Mouse (Mus musculus): ENCODE measurements around the gene Med12l. TPM values are rescaled to one million over a fixed set of nuclear protein-coding genes. Genes with fewer than 3 reads are reported as not detected.

Gene Med12l
- 3.2 TPM for polyA plus RNA-seq (2014; fragmentation: Illumina TruSeq; extraction: RNeasy Lipid Tissue Mini Kit (QIAGEN cat#74804); ENCODE audit: low read depth, low replicate concordance)

DNA sequence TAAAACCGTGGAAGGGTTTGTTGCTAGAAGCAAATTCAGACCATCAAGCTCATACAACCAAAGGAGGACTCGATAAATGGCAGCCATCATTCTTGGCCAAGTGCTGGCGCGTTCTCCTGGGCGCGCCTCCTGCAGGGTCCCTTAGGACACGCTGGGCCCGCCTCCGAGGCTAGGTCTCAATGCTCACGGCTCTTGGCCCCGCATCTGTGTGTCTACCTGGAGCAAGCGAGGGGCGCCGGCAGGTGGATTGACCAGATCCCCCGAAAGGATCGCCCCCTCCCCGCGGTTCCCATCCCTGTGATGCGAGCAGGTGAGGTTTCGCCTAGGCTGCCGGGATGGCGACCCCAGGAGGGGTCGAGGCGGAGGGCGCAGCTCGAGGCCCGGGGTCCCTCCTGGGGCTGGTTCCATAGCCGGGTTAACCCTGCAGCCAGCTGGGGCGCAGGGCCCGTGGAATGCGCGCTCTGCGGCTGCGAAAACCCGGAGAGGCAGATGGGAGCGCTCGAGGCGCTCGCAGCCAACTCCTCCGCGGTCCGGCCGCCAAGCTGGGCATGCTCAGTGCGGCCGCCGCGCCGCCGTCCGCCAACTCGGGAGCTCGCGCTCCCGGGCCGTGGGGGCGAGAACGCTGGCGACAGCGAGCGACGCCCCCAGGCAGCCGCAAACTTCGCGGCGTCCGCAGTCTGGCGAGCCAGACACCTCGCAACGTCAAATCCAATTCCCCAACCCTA lies at the start of gene Med12l:
Gene Med12l, plus strand, starts transcription at position 555 of the 725 bp plus-strand sequence.

DNA sequence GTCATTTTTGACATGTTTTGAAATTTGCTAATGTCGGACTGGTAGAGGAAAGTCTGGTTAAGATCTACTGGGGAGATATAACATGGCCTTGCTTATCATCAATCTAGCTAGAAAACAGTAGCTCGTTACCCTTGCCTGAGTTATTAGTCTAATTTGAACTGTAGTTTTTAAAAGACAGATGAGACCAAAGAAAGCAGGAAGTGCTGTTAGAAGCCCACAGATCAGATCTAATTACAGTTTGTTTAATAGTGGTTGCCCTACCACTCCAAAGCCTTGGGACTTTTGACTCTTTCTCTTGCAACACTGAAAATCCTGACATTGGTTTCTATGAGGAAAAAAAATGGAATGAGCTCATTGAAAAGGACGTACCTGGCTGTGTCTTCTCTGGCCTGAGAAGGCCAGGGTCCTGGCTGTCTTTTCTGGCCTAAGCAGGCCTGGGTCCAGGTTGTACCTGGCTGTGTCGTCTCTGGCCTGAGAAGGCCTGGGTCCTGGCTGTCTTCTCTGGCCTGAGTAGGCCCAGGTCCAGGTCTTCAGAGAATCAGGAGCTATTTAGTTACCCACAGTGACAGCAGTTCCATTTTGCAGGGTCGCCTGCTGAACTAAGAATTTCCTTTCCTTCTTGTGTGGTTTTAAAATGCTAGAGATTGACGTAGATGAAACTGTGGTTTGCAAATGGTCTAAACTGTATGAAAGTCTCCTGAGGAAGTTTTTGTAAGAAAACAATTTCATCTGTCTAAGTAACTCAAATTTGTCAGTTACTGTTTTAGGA lies 95.8 kb downstream of the Med12l start, which contains the start of gene Gpr171:
Gene Gpr171, minus strand, starts transcription at position 604 of the 769 bp plus-strand sequence.

DNA sequence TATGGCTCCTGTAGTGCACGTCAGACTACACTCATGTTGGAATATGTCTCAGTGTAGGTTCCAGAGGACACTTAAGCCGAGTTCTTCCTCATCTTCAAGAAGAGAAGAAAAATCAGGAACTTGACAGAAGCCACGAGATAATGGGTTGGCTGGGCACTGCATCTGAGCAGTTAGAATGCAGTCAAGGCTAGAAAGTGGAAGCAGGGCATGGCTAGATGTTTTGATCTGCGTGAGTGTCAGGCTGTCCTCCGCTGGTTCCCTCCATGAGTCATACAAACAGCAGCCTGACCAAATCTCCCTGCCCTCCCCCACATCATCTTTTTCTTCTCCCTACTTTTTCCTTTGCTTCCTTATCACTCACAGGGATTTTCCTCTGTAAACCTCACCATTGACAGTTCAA lies 147.8 kb downstream of the Med12l start, which contains the start of gene P2ry14:
Gene P2ry14, minus strand, starts transcription at position 195 of the 400 bp plus-strand sequence.

DNA sequence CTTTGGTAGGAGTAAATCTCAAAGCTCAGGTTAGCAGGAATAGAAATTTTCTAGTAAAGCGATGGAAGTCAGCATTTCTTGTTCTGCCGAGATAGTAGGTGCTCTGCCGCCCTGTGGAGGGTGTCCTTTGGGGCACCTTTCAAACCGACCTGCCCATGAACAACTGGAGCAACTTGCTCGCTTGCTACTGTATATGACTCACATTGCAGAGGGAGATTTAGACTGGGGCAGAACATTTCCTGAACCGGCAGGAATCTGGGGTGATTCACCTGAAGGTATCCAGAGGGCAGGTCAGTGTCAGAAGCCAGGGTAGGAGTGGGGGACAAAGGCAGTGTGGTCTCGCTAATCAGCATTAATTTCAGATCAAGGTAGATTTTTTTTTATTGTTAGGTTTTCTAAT lies 189.3 kb downstream of the Med12l start, which contains the start of gene Gpr87:
Gene Gpr87, minus strand, starts transcription at position 167 of the 400 bp plus-strand sequence.

DNA sequence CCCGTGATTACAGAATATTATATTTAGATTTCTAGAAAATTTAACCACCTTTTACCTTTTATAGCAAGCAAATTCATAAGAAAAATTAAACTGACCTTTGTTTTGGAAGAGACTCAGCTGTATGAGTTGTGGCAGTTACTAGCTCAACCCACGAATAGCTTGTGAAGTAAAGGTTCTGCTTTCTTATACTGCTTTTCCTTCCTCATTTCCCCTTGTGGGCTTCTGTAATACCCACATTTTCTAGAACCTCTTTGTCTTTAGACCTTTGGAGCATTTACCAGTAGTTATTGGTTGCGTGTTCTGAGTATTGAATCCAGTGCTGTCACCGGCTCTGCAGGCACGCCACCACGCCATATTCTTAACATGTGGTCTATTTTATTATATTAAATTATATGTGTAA lies 205.1 kb downstream of the Med12l start, which contains the start of gene P2ry13:
Gene P2ry13, minus strand, starts transcription at position 156 of the 400 bp plus-strand sequence.

DNA sequence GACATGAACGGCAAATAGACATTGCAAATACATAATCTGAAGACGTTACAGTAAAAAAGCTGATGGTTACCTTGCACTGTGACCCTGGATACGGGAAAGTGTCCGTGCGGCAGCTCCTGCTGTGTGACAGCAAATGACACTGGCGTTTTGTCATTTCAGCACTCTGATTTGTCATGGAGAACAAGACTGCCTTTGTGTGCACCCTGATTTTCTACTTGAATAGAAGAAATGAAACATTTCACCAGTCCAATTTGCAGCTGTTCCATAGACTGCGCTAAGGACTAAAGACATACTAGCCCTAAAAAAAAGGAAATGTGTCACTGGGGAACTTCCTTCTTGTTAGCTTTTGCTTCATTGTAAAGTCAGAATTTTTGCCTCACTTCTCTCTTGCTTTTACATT lies 257.1 kb downstream of the Med12l start, which contains the start of gene P2ry12:
Gene P2ry12, minus strand, starts transcription at position 168 of the 400 bp plus-strand sequence.

DNA sequence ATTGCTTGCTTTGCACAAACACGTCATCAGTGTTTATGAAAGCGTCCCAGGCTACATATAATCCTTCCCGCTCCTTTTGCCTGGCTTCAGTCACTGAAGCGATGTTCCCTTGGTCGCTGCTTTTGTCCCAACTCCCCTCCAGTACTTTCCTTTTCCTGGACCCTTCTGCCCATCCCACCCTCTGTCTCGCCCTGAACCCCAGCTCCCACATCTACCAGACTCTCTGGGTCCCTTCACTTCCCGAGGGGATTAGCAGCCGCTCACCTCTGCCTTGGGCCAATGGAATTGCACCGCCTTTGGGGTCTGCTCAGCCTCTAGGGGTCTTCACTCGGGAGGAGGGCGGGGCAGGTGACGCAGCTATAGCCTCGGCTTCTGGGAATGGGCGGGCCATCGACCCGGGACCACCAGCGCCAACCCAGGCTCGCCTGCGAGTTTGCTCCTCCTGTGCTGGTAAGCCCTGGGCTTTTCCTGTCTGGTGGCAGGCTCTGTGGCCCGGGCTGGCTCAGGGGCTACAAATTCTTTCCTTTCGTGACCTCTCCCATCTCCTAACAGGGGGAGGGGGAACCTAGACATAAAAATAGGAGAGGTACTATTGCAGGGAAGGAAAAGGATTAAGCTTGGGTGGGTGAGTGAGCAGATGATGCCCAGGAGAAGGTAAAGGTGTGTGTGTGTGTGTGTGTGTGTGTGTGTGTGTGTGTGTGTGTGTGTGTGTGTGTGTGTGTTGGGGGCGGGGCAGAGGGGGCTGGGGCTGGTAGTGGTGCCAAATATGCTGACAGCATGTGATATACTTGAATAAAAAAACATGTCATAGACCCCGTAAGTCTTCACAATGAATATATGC lies 338.7 kb downstream of the Med12l start, which contains the start of gene Igsf10:
Gene Igsf10, minus strand, starts transcription at position 330 of the 841 bp plus-strand sequence.

Other genes with a start within 250 kb of the Med12l start
- 0.52 TPM for gene Mindy4b-ps, start 183.5 kb upstream of the Med12l start, polyA plus RNA-seq (2014; fragmentation: Illumina TruSeq; extraction: RNeasy Lipid Tissue Mini Kit (QIAGEN cat#74804); ENCODE audit: low read depth, low replicate concordance)
- not detected for gene Clrn1, start 120.5 kb upstream of the Med12l start, polyA plus RNA-seq (2014; fragmentation: Illumina TruSeq; extraction: RNeasy Lipid Tissue Mini Kit (QIAGEN cat#74804); ENCODE audit: low read depth, low replicate concordance)
- not detected for gene Gpr171, start 96.0 kb downstream of the Med12l start, polyA plus RNA-seq (2014; fragmentation: Illumina TruSeq; extraction: RNeasy Lipid Tissue Mini Kit (QIAGEN cat#74804); ENCODE audit: low read depth, low replicate concordance)
- 4.5 TPM for gene P2ry14, start 147.8 kb downstream of the Med12l start, polyA plus RNA-seq (2014; fragmentation: Illumina TruSeq; extraction: RNeasy Lipid Tissue Mini Kit (QIAGEN cat#74804); ENCODE audit: low read depth, low replicate concordance)
- gene Gpr87, start 189.3 kb downstream of the Med12l start, polyA plus RNA-seq (2014; fragmentation: Illumina TruSeq; extraction: RNeasy Lipid Tissue Mini Kit (QIAGEN cat#74804); ENCODE audit: low read depth, low replicate concordance): not detected
- 0.86 TPM for gene P2ry13, start 205.1 kb downstream of the Med12l start, polyA plus RNA-seq (2014; fragmentation: Illumina TruSeq; extraction: RNeasy Lipid Tissue Mini Kit (QIAGEN cat#74804); ENCODE audit: low read depth, low replicate concordance)

Measured in heart, adult 10 weeks (tissue).